Mouse (Mus musculus): ENCODE results near the gene Irx6.

DNA sequence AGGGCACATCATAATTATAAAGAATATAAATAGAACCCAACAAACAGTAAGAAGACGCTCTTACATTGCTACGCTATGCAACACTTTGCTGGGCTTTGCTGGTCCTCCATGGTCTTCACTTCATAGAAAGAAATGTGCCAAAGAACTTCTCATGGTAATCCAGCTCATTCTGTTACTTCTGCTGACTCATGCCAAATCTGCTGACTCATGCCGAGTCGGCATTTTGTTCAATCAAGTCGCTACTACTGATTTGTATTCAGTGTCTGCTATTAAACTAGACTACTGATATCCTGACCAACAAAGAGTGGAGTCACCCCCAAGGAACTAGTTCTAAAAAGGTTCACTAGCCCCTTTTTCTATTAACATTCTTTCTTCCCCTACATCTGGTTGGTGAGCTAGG is 40.9 kb upstream of the Irx6 start:
- TF ChIP-seq CTCF (IDR thresholded peaks at IDR 0.05; ENCODE audit: insufficient read depth, low read length), result no peak
- no peak for TF ChIP-seq POLR2A (IDR thresholded peaks at IDR 0.05; ENCODE audit: borderline replicate concordance, extremely low read depth, low read depth, low read length)

Data from lung, adult 2 months (tissue).